Mouse (Mus musculus): Measurements from ENCODE around the gene Ptp4a2. TPM values are rescaled to one million over a fixed set of nuclear protein-coding genes. Genes with fewer than 3 reads are reported as not detected.
"Not testable (repeated sequence)": the region's sequence is repeated elsewhere in the genome, so short reads cannot be mapped to it uniquely, and the experiment has no call there.

The Ptp4a2 gene
- total RNA-seq, 2 experiments from 2014 or later: 203 to 210 TPM

- no peak for DNase-seq
- intact Hi-C loops (cut with DNase I): no loop called here
Measured at GRCm38 (mm10) chr4:129835296-129835695, 24.3 kb downstream of the Ptp4a2 start.

DNA sequence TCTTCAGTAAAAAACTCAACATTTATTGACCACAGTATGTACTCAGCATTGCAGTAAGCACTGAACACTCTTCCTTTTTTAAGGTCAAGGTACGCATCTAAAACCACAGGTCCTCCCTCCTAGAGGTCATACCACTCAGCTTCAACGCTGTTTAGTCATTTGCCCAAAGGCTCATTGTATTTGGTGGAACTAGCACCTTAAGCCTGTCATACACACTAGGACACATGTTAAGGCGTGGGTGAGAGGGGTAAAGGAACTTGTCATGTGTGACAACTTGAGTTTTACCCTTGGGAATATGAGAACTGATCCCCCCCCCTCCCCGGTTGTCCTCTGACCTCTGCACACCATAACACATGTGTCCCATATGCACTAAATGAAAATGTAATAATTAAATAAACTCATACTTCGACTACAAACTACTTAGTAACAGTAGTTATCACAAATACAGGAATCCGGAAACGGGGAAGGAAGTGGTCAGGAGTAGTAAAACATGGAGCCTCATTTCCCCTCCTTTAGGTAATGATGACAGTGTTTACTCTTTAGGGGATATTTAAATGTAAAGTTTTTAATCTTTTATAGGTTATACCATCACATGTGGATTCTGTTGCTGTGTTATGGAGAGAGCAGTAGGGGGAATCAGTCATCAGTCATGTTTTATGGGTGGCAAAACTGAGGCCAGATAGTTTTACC is 29.0 kb downstream of the Ptp4a2 start:
- no peak for DNase-seq
- intact Hi-C loops (cut with DNase I): no loop called here

GRCm38 (mm10) chr4:129846823-129847222 is 35.8 kb downstream of the Ptp4a2 start:
- no peak for DNase-seq
- intact Hi-C loops (cut with DNase I): no loop called here

DNA sequence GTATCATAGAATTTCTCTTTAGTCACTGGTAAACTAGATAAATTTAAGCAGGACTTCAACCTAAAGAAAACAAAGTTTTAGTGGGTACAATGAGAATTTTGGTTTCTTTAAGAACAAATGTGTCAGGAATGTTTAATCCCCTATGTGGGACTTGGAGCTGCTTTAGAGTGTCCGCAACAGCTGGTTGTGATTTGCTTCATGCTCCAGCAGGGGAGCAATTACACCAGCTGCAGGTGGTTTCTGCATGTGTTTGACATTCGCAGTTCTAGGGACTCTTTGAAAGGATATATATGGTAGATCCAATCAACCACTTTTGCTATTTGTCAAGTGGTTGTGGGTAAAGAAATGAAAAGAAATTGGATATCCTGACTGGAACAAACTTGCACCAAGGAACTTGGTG is 39.5 kb downstream of the Ptp4a2 start:
- intact Hi-C loops (cut with DNase I): loop anchor here (5.0 kb wide), 1 partner anchor 63 kb away; no protein-coding TSS in a partner anchor
- no peak for DNase-seq

GRCm38 (mm10) chr4:129851861-129852260 is 40.8 kb downstream of the Ptp4a2 start:
- no peak for DNase-seq
- intact Hi-C loops (cut with DNase I): loop anchor here (2.0 to 5.0 kb wide), 2 partner anchors 65 to 77 kb away; partner anchors contain the start of gene Spocd1

GRCm38 (mm10) chr4:129853053-129853452 is 42.0 kb downstream of the Ptp4a2 start:
- DNase-seq: no peak
- intact Hi-C loops (cut with DNase I): loop anchor here (2.0 to 5.0 kb wide), 2 partner anchors 66 to 76 kb away; partner anchors contain the start of gene Spocd1

DNA sequence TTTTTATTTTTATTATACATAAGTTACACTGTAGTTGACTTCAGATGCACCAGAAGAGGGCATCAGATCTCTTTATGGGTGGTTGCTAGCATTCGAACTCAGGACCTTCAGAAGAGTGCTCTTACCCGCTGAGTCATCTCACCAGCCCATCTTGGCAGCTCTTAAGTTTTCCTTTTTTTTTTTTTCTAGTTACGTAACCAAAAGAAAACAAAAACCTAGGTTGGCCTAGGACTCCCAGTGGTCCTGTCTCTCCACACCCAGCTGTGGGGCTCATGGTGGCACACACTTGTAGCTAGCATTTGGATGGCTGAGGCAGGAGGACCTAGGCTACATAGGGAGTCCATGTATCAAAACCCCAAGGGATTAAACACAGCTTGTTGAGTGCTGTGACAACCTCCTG is 43.0 kb downstream of the Ptp4a2 start:
- DNase-seq: no peak
- intact Hi-C loops (cut with DNase I): loop anchor here (2.0 to 5.0 kb wide), 2 partner anchors 67 to 75 kb away; partner anchors contain the start of gene Spocd1

GRCm38 (mm10) chr4:129854615-129855014 is 43.6 kb downstream of the Ptp4a2 start:
- intact Hi-C loops (cut with DNase I): loop anchor here (5.0 kb wide), 1 partner anchor 67 kb away; no protein-coding TSS in a partner anchor
- DNase-seq: no peak

DNA sequence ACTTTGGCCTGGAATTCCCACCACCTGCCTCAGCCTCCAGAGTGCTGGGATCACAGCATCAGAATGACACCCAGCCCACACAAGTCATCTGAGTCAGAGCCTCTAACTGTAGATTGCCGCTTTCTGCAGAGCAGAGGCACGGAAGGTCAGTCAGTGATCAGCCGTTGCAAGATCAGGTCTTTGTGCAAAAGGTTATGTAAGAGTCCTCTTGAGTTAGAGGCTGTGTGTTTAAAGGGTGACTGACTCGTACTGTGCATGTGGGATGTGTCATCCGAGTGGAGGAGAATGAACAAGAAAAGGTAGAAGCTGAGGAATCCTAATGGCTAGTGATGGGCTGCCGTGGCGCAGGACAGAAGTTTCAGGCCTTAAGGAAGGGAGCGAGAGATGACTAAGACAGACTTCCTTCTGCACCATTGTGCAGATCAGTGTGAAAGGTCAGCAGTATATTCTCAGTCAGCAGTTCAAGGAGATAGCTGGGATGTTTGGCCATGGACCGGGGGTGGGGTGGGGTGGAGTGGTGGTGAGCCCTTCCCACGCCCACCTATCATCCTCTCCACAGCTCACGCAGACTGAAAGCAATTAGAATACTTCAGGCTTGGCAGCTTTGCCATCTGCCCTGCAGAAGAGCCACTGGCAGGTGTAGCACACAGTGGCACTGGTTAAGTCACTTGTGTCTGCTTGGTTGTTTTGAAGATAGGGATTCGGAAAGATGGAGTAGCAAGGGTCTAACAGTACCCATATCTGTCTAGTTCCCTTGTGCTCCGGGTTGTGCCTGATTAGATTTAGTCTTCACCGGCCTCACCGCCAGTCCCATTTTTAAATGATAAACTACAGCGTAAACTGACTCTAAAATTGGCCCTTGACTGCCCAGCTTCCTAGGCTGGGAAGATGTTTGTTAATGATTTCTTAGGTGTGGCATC is 44.3 kb downstream of the Ptp4a2 start:
- no peak for DNase-seq
- intact Hi-C loops (cut with DNase I): no loop called here

- intact Hi-C loops (cut with DNase I): no loop called here
- DNase-seq: no peak
Measured at GRCm38 (mm10) chr4:129860456-129860855, 49.4 kb downstream of the Ptp4a2 start.

- intact Hi-C loops (cut with DNase I): no loop called here
- DNase-seq: no peak
Measured at GRCm38 (mm10) chr4:129861400-129861799, 50.4 kb downstream of the Ptp4a2 start.

DNA sequence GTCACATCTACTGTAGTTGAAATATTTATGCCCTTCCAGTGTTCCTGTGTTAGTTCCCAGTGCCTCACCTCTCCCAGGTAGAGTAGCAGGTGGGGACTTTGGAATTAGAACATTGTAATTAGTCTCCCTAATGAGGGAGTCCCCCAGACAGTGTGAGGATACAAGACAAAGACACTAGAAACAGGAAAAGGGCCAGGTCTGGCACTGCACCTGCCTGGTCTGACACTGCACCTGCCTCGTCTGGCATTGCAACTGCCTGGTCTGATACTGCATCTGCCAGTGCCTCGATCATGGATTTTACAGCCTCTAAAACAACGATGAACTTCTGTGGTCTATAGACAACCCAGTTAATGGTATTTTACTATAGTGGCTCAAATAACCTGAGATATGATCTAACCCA is 51.3 kb downstream of the Ptp4a2 start:
- intact Hi-C loops (cut with DNase I): no loop called here

GRCm38 (mm10) chr4:129866171-129866570 is 55.2 kb downstream of the Ptp4a2 start:
- DNase-seq; intact Hi-C loops (cut with DNase I): not testable (repeated sequence)

More for the DNA sequence above, 51.3 kb downstream of the Ptp4a2 start:
- no peak for DNase-seq

DNA sequence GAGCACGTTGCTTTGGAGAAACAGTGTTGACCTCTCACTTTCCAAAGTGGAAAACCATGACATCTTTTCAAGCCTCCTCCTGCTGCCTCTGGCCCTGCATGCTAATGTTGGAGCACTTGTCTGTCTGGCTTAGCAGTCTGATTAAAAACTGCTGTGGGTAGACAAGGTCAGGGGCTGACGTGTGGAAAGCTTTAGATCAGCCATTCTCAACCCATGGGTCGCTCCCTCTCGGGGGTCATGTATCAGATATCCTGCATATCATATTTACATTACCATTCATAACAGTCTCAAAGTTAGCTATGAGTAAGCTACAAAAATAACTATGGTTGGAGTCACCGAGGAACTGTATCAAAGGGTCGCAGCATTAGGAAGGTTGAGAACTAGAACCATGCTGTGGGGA is 57.2 kb downstream of the Ptp4a2 start:
- intact Hi-C loops (cut with DNase I): no loop called here

DNA sequence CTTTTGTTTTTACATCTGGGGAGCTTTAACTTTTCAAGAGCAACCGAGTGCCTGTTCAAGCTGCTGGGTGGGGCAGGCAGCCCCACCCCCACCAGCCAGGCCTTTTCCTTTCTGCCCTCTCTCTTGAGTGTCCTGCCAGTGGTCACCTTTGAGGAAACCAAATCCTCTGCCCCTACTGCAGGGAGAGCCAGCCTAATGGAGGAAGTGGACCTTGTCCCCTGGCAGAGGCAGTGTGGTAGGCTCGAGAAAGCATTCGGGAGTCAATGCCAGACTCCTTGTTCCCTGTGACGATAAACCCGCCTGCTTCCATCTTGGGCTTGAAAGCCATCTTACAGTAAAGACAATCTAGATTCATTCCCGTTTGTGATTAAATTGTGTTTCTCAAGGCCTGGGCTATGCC is 59.5 kb downstream of the Ptp4a2 start:
- no peak for DNase-seq
- intact Hi-C loops (cut with DNase I): no loop called here

More for the DNA sequence above, 57.2 kb downstream of the Ptp4a2 start:
- DNase-seq: no peak

- no peak for DNase-seq
Measured at GRCm38 (mm10) chr4:129872376-129872922, 61.4 kb downstream of the Ptp4a2 start.

GRCm38 (mm10) chr4:129874805-129875204 is 63.8 kb downstream of the Ptp4a2 start:
- DNase-seq: no peak
- intact Hi-C loops (cut with DNase I): loop anchor here (5.0 kb wide), 2 partner anchors 52 to 53 kb away; partner anchors contain the start of gene Spocd1

More at GRCm38 (mm10) chr4:129872376-129872922, 61.4 kb downstream of the Ptp4a2 start:
- intact Hi-C loops (cut with DNase I): no loop called here

- DNase-seq: no peak
- intact Hi-C loops (cut with DNase I): loop anchor here (5.0 kb wide), 2 partner anchors 52 to 53 kb away; partner anchors contain the start of gene Spocd1
Measured at GRCm38 (mm10) chr4:129875406-129875805, 64.4 kb downstream of the Ptp4a2 start.

DNA sequence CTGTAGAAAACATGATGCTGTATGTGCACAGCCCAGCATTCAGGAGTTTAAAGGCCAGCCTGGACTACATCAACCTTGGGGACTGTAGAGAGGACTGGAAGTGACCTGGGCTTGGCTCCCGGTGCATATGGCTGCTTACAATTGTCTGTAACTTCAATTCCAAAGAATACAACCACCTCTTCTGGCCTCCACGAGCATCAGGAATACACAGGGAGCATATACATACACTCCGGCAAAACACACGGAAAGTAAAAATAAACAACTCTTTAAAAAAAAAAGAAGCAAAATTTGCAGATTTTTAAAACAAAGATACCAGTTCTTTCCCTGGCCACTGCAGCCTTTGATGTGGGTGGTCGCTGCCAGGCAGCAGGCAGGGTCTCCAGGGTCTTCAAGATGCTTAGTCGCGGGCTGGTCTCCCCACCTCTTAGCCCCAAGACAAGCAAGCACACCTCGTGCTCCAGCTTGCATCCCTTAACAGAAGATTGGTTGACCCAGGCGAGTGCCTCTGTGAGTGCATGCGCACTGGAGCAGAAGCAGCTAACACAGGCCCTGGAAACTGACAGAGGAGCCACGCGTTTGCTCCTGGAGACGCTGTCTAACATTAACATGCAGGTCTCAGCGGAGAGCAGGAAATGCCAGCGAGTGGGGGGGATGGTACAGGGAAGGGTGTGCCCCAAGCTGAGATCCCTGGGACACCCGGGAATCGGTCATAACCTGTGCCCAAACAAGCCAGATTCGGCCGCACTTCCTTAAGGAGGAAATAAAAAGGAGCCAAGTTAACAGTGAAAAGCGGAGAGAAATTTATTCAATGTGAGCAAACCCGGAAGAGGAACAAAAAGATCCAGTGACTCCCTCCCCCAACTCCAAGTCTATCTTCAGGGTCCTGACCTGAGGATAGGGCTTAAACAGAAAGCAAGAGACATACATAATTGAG is 66.1 kb downstream of the Ptp4a2 start:
- DNase-seq: peak; percentile 74 to 79
- intact Hi-C loops (cut with DNase I): loop anchor here (5.0 kb wide), 2 partner anchors 50 to 55 kb away; partner anchors contain the start of gene Spocd1
